Mouse (Mus musculus) cortical plate, adult 2 months (tissue): ENCODE measurements around the gene Rpusd4.

Experiments used
- CTCF ChIP-seq: fragments of 200-500 bp; IDR thresholded peaks from 2 replicates; pipeline ENCODE4 v1.5.1; 2011; ENCODE audit warnings: mild to moderate bottlenecking, control low read depth, low read length; ENCODE audit not compliant: insufficient read depth; ENCODE audit errors: extremely low read depth
- POLR2A ChIP-seq: fragments of 200-500 bp; IDR thresholded peaks from 2 replicates; pipeline ENCODE4 v1.6.1; 2011; ENCODE audit warnings: mild to moderate bottlenecking, low read length, control low read depth; ENCODE audit not compliant: insufficient read depth; ENCODE audit errors: extremely low read depth

DNA sequence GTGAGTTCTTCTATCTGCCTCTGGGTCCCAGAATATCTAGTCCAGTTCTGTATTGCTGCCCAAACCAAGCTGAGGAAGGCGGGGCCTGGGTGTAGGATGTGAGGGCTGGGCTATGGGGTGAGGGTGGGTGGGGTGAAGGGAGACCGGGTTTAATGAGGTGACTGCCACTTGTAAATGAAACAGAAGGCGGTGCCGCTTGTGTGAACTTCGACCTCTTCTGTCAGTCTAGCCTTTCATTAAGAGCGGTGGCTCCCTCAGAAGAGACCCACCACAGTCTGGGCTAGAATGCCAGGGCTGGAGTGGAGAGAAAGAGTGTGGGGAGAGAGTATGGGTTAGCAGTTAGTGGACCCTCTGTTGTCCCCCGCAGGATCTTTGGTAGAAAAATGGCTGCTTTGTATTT, 22.3 kb downstream of the Rpusd4 start:
- TF ChIP-seq CTCF (no peak), POLR2A (no peak)
